Mouse (Mus musculus): ENCODE measurements around the gene Ifnb1.

Ifnb1 gene

DNA sequence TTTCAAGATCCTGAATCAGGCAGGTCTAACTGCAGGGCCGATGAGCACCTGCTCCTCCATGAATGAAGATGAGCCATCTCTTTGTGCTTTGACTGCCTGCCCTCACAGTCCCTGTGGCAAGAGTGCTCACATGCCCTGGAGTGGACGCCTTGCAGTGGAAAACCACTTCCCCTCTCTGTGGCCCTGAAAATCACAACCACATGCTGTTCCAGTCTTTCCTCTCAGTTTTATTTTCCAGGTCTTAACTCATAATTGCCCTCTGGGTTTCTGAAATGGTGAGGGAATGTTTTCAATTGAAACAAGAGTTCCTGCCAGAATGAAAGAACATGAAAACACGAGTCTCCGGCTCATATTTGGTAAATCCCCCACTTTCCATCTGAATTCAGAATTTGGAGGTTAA is 18.8 kb downstream of the Ifnb1 start:
- no peak for DNase-seq (ENCODE audit: extremely low read depth, low read depth)

DNA sequence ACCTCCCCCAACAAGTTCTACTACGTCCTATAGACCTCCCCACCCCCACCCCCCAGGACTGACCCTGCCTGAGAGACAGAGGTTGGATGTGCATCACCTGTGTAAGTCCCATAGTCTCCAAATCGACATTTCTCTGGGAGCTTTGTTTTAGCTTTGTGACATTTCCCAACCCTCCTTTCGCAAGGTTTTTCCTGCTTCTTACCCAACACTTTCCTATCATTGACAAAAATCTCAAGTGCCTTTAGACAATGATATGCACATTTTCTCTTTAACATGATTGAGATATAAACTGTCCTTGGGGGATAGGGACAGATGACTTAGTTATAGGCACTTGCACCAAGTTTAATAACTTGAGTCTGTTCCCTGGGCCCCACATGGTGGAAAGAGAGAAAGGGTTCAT is 21.3 kb downstream of the Ifnb1 start:
- DNase-seq (ENCODE audit: extremely low read depth, low read depth): no peak

DNA sequence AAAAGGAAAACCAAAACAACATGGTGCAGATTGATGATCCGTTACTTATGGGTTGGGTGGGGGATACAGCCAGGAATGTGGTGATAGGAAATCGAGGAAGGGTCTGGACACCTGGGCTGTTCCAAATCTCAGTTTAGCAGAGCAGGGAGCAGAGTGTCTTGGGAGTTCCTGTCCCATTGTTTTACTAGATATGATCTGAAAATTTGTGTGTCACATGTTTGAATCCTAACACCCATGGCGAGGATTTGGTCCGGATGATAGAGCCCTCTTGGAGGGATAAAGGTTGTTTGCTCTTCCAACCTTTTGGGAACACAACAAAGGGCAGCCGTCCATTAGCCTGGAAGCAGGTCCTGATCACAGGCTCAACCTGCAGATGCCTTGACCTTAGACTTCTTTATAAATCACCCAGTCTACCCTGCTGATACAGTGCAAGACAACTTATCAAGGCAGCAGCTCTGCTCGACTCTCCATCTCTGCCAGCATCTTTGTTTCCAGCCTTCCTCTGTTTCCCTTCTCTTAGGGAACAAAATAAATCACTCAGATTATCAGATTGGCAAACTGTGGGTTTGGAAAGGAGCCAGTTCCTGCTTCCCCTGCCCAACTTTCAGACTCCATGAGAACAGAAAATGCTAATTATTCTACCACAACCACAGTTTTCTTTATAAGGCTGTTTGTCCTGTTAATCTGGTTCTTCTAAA is 26.1 kb downstream of the Ifnb1 start:
- no peak for DNase-seq (ENCODE audit: extremely low read depth, low read depth)

DNA sequence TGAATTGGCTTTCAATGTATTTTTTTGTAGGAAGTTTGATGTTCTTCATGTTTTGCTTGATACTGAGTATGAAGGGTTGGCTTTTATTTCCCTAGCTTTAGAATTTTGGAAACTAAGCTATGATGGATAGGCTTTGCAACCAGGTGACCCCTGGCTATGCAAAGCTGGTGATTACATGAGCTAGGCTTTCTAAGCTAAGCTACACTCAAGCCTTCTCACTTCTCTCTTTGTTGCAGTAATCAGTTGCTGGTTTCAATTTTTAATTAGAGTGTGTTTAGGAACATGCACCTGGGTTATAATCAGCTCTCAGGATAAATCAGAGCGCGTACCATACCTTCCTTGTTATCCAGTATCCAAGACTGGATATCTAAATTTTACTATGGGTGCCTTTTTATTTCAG is 33.0 kb downstream of the Ifnb1 start:
- no peak for DNase-seq (ENCODE audit: extremely low read depth, low read depth)

DNA sequence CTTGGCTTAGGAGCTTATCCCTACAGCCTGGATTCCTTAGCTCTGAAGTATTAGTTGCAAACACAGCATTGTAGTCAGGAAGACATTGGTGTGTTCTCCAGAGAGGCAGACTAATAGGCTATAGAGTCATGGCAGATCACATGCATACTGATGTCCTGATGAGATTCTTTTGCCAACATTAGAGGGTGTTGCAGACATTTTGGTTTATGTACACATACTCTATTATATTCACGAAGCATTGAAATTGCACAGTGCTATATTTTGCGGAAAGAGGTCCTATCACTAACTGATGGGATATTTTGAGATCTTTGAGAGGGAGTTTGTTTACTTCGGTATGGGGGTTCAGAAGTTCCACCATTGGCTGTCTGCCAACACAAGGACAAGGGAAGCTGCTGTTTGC is 34.5 kb downstream of the Ifnb1 start:
- no peak for DNase-seq (ENCODE audit: extremely low read depth, low read depth)

DNA sequence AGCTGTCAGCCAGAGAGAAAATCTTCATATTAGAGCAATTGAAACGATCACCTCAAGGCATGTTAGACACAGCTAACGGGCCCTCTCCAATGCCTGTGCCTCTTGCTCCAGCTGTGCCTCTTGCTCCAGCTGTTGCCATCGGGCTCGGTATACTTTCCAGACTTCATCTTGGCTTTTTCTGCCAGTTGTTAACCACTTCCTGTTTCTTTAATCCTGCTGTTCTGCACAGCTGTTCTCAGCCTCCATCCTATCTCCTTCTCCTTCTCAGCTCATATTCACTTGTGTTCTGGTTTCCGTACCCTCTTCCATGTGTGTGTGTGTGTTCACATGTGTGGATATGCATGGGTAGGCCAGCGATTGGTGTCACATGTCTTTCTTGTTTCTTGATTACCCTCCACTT is 42.4 kb downstream of the Ifnb1 start:
- DNase-seq (ENCODE audit: extremely low read depth, low read depth): peak; percentile 5

DNA sequence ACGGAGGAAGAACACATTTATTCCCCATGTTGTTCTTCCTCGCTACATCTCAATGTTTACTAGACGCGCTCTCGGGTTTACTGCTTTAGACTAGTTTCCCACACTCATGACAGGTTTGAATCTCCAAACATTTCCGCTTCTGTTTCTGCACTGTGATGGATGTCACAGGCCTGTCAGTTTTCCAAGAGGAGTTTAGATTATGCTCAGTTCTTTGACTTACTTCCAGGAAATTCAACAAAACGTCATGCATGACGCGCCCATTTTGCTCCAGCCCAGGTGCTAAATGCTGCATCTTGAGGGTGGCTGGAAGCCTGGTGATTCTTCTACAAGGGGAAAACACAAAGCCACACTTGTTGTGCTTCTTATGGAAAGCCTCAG is 43.8 kb downstream of the Ifnb1 start:
- no peak for DNase-seq (ENCODE audit: extremely low read depth, low read depth)

DNA sequence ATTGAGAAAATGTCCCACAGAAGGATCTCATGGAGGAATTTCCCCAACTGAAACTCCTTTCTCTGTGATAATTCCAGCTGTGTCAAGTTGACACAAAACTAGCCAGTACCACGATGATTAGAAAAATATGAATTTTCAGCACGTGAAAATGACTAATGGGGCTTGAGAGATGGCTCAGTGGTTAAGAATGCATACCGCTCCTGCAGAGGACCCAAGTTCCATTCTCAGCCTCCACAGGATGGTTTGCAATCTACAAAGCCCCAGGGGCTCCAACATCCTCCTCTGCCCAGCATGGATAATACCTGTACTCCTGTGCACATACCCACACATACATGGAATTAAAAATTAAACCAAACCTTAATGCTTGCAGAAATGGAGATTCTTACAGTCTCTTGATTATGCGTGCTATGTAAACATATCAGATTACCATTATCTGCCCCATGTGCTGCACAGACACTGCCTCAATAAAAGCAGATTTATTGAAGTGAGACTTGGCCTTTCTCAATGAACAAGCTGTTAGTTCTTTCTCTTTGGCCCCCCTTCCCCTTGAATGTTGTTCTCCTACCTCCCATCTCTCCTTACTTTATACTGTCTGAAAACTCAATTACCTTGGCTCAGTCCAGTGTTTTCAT is 44.3 kb downstream of the Ifnb1 start:
- no peak for DNase-seq (ENCODE audit: extremely low read depth, low read depth)

DNA sequence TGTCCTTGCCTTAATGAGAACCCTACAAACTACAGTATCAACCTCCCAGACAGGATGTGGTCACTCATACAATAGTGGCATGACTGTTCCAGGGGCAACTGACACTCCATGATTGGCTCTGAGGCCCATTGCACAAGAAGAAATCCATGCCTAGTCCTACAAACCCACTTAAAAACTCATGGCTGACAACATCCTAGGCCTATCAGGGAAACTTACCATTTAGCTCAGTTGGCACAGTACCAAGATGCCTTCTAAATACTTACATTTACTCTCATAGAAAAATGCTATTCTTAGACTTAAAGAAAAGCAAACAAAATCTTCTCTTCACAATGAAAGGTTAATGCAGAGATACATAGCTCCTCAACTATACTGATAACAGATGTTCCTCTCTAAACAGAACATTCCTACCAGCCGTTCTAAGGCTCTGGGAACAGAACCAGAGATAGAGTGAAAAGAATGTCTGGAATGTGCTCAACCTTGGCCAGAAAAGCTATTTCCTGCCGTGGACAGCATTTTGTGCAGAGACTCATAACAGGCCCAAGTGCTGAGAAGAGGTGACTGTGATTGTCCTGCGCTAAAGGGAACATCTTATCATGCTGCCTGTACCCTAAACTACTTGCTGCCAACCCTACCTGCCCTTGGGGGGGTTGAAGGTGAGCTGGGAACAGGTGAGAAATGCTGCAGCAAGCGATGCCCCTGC is 45.9 kb downstream of the Ifnb1 start:
- DNase-seq (ENCODE audit: extremely low read depth, low read depth): no peak

DNA sequence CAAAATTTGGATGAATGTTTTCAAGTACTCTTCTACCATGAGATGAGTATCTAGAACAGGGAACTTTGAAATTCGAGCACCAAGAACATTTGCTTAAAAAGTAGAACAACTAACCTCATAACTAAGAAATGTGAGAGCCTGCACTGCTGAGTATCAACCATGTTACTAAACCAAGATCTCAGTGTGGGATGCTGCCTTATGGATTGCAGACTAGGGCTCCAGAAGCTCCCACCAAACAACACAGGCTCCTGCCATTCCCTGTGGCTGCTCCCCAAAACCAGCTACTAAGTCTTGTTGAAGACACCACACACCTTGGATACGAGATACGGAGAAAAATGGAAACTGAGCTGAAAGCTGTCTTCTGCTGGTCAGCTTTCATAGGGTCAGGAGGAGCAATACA is 46.5 kb downstream of the Ifnb1 start:
- no peak for DNase-seq (ENCODE audit: extremely low read depth, low read depth)

Measured in MEL-GATA-1-ER (cell line).